Mouse (Mus musculus): ENCODE results near the gene Strip1. TPM values are rescaled to one million over a fixed set of nuclear protein-coding genes. Genes with fewer than 3 reads are reported as not detected.

Gene Strip1
- total RNA-seq, 1 experiment = 48.9 TPM

DNA sequence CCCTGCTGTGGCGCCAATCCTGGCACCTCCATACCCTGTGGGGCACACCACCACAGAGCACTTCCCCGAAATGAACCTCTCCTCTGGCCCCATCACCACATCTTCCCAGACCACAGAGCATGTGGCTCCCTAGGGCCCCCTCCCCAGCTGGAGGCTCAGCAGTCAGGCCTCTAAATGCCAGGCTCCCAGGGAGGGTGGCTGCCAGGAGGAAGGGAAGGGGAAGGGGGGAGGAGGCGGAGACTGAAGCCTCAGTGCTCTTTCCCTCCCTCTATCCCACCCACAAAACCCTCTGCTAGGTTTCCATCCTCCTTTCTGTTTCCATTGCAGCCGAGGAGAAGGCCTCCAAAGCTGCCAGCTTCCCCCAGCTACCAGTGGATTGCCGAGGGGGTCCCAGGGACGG is 31.4 kb downstream of the Strip1 start:
- in situ Hi-C loops (cut with MboI; ENCODE audit: low sequenced_read_pairs in 2 of 2, unreplicated experiment in 2 of 2) = no loop called here
- Histone ChIP-seq H3K4me3 (ENCODE audit: insufficient read depth in 1 of 2, low read depth in 1 of 2, low read length in 2 of 2, poor library complexity in 1 of 2, severe bottlenecking in 1 of 2) (no peak overlapping the region), H3K9me3 (ENCODE audit: control insufficient read depth, insufficient read depth, low read depth, low read length) (no peaks in the 10 kb centered on the region), H3K27ac (ENCODE audit: insufficient read depth, low read depth, low read length, poor library complexity, severe bottlenecking) (no peak overlapping the region), H3K4me1 (ENCODE audit: control insufficient read depth in 2 of 2, insufficient read depth in 2 of 2, low read length in 2 of 2, poor library complexity in 1 of 2) (peaks cover 0 to 7% of the 10 kb centered on the region in 2 experiments; a peak in 1 of 4 replicates), H3K9ac (ENCODE audit: insufficient read depth, low read depth, low read length, poor library complexity, severe bottlenecking) (no peak overlapping the region), H3K36me3 (ENCODE audit: control insufficient read depth, insufficient read depth, low read length, poor library complexity, severe bottlenecking) (no peaks in the 10 kb centered on the region)
- TF ChIP-seq HCFC1 (IDR thresholded peaks at IDR 0.05; ENCODE audit: borderline replicate concordance, insufficient read depth, low read length) = no peak
- TF ChIP-seq ZNF384 (IDR thresholded peaks at IDR 0.05; ENCODE audit: low read depth, low read length) = no peak
- TF ChIP-seq CHD2 (IDR thresholded peaks at IDR 0.05; ENCODE audit: low read depth, low read length) = no peak
- no peak for TF ChIP-seq MAFK (IDR thresholded peaks at IDR 0.05; ENCODE audit: insufficient read depth, low read depth, low read length)
- no peak for DNase-seq (ENCODE audit: low read depth, low spot score)

DNA sequence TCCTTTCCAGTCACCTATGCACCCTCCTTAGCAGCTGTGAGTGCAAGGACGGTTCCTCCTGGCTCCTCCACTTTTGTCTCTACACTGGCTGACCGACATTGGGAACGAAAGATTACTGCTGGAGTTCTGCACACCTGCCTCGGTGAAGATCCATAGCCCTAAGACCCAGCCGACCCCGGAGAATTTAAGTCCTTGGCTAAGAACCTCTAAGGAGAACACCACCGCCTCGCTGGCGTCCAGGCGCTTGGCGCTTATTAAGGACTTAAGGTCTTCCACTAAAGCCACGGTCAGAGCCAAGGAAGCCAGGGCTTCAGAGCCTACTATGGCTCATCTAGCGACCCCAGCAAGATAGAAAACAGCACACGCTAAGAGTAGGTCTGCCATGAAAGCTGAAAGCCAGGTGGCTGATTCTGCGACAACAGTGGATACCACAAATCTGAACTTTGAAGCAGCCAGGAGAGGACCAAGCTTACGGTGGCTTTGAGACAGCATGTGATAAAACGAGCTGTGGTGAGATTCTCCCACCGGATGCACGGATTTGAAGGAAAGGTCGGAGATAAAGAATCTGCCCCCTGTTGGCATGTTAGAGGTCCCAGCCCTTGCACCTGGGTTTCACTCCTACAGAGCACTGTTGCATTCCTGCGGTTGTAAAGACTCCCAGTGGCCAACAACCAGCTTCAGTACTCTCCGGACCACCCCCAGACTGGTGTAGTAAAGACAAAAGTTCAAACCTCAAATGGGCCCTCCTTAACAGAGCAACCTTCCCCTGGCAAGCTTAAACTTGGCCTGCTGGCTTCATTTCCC is 33.7 kb downstream of the Strip1 start:
- DNase-seq (ENCODE audit: low read depth, low spot score) = no peak
- Histone ChIP-seq H3K9me3 (ENCODE audit: control insufficient read depth, insufficient read depth, low read depth, low read length) (no peaks in the 10 kb centered on the region), H3K27ac (ENCODE audit: insufficient read depth, low read depth, low read length, poor library complexity, severe bottlenecking) (no peak overlapping the region), H3K4me3 (ENCODE audit: insufficient read depth in 1 of 2, low read depth in 1 of 2, low read length in 2 of 2, poor library complexity in 1 of 2, severe bottlenecking in 1 of 2) (no peak overlapping the region), H3K9ac (ENCODE audit: insufficient read depth, low read depth, low read length, poor library complexity, severe bottlenecking) (no peak overlapping the region), H3K4me1 (ENCODE audit: control insufficient read depth in 2 of 2, insufficient read depth in 2 of 2, low read length in 2 of 2, poor library complexity in 1 of 2) (peaks cover 0 to 7% of the 10 kb centered on the region in 2 experiments; a peak in 1 of 4 replicates), H3K36me3 (ENCODE audit: control insufficient read depth, insufficient read depth, low read length, poor library complexity, severe bottlenecking) (no peaks in the 10 kb centered on the region)
- in situ Hi-C loops (cut with MboI; ENCODE audit: low sequenced_read_pairs in 2 of 2, unreplicated experiment in 2 of 2) = no loop called here
- TF ChIP-seq CHD2 (IDR thresholded peaks at IDR 0.05; ENCODE audit: low read depth, low read length) (no peak), MAFK (IDR thresholded peaks at IDR 0.05; ENCODE audit: insufficient read depth, low read depth, low read length) (no peak), ZC3H11A (IDR thresholded peaks at IDR 0.05; ENCODE audit: borderline replicate concordance, low read depth, low read length) (no peak), HCFC1 (IDR thresholded peaks at IDR 0.05; ENCODE audit: borderline replicate concordance, insufficient read depth, low read length) (no peak), ZNF384 (IDR thresholded peaks at IDR 0.05; ENCODE audit: low read depth, low read length) (no peak)

DNA sequence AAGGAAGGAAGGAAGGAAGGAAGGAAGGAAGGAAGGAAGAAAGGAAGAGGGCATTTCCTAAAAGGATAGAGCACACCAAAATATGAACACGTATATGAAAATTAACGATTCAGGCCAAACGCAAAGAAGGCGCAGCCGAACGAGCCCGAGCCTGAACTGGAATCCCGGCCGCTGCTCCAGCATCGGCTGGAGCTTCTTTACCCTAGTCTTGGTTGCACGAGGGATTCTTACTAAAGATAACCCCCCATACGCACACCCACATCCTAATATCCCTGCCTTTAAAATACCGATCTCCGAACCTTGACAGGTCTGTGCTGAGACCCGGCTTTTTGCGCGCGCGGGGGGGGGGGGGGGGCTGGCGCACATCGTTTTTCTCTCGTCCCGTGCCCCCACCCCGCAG is 34.4 kb downstream of the Strip1 start:
- Histone ChIP-seq H3K4me3 (ENCODE audit: insufficient read depth in 1 of 2, low read depth in 1 of 2, low read length in 2 of 2, poor library complexity in 1 of 2, severe bottlenecking in 1 of 2) (no peak overlapping the region), H3K27ac (ENCODE audit: insufficient read depth, low read depth, low read length, poor library complexity, severe bottlenecking) (no peak overlapping the region), H3K9me3 (ENCODE audit: control insufficient read depth, insufficient read depth, low read depth, low read length) (no peaks in the 10 kb centered on the region), H3K4me1 (ENCODE audit: control insufficient read depth in 2 of 2, insufficient read depth in 2 of 2, low read length in 2 of 2, poor library complexity in 1 of 2) (peaks cover 0 to 7% of the 10 kb centered on the region in 2 experiments; a peak in 1 of 4 replicates), H3K9ac (ENCODE audit: insufficient read depth, low read depth, low read length, poor library complexity, severe bottlenecking) (no peak overlapping the region), H3K36me3 (ENCODE audit: control insufficient read depth, insufficient read depth, low read length, poor library complexity, severe bottlenecking) (no peaks in the 10 kb centered on the region)
- no peak for DNase-seq (ENCODE audit: low read depth, low spot score)
- in situ Hi-C loops (cut with MboI; ENCODE audit: low sequenced_read_pairs in 2 of 2, unreplicated experiment in 2 of 2) = no loop called here
- TF ChIP-seq CHD2 (IDR thresholded peaks at IDR 0.05; ENCODE audit: low read depth, low read length) (no peak), HCFC1 (IDR thresholded peaks at IDR 0.05; ENCODE audit: borderline replicate concordance, insufficient read depth, low read length) (no peak), ZNF384 (IDR thresholded peaks at IDR 0.05; ENCODE audit: low read depth, low read length) (no peak), MAFK (IDR thresholded peaks at IDR 0.05; ENCODE audit: insufficient read depth, low read depth, low read length) (no peak), ZC3H11A (IDR thresholded peaks at IDR 0.05; ENCODE audit: borderline replicate concordance, low read depth, low read length) (no peak)

DNA sequence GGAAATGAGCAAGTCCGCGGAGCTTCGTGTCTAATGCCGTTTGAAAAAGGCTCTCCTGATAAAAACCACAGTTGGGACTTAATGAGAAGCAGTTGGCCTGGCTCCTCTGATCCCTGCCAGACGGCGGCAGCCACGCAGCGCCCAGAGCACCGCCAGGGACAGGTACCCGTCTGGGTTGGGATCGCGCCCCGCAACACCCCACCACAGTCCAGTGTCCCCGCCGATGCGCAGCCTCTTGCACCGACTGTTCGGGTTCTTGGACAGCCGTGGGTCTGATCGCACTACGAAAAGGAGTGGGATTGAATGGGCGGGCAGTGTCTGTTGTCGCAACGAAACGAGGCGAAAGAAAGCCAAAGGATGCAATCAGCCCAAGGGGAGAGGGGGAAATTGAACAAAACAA is 34.9 kb downstream of the Strip1 start:
- Histone ChIP-seq H3K4me1 (ENCODE audit: control insufficient read depth in 2 of 2, insufficient read depth in 2 of 2, low read length in 2 of 2, poor library complexity in 1 of 2) (peaks cover 0 to 7% of the 10 kb centered on the region in 2 experiments; a peak in 1 of 4 replicates), H3K36me3 (ENCODE audit: control insufficient read depth, insufficient read depth, low read length, poor library complexity, severe bottlenecking) (no peaks in the 10 kb centered on the region), H3K9me3 (ENCODE audit: control insufficient read depth, insufficient read depth, low read depth, low read length) (no peaks in the 10 kb centered on the region), H3K9ac (ENCODE audit: insufficient read depth, low read depth, low read length, poor library complexity, severe bottlenecking) (no peak overlapping the region), H3K27ac (ENCODE audit: insufficient read depth, low read depth, low read length, poor library complexity, severe bottlenecking) (no peak overlapping the region), H3K4me3 (ENCODE audit: insufficient read depth in 1 of 2, low read depth in 1 of 2, low read length in 2 of 2, poor library complexity in 1 of 2, severe bottlenecking in 1 of 2) (no peak overlapping the region; a peak in 1 of 4 replicates)
- in situ Hi-C loops (cut with MboI; ENCODE audit: low sequenced_read_pairs in 2 of 2, unreplicated experiment in 2 of 2) = no loop called here
- TF ChIP-seq MAFK (IDR thresholded peaks at IDR 0.05; ENCODE audit: insufficient read depth, low read depth, low read length) (no peak), CHD2 (IDR thresholded peaks at IDR 0.05; ENCODE audit: low read depth, low read length) (no peak), HCFC1 (IDR thresholded peaks at IDR 0.05; ENCODE audit: borderline replicate concordance, insufficient read depth, low read length) (no peak), ZC3H11A (IDR thresholded peaks at IDR 0.05; ENCODE audit: borderline replicate concordance, low read depth, low read length) (no peak), ZNF384 (IDR thresholded peaks at IDR 0.05; ENCODE audit: low read depth, low read length) (no peak)
- DNase-seq (ENCODE audit: low read depth, low spot score) = no peak
